Mouse (Mus musculus): Measurements from ENCODE around the gene Zfp991. TPM values are rescaled to one million over a fixed set of nuclear protein-coding genes. Genes with fewer than 3 reads are reported as not detected.
"Not testable (repeated sequence)": the region's sequence is repeated elsewhere in the genome, so short reads cannot be mapped to it uniquely, and the experiment has no call there.

Gene Zfp991
- polyA plus RNA-seq, 1 experiment from 2014 or later, result 8.8 TPM

DNA sequence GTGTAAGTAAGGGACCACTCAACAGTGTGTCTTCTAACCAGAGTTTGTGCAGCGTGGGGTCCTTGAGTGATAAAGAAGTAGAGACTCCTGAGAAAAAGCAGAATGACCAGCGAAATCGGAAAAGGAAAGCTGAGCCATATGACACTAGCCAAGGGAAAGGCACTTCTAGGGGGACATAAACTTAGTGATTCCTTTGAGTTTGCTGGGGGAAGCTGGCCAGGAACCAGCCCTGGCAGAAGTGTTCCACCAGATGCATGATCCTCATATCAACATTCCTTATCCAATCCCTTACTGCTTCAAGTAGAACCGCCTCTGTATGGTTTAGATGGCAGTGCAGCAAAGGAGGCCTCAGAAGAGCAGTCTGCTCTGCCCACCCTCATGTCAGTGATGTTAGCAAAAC lies 6.5 kb upstream of the Zfp991 start:
- not testable (repeated sequence) for H3K36me3 ChIP-seq (replicated peaks; ENCODE audit: control insufficient read depth, insufficient read depth); H3K27me3 ChIP-seq (ENCODE audit: control insufficient read depth, insufficient read depth, low read length); H3K4me1 ChIP-seq (replicated peaks; ENCODE audit: control insufficient read depth, insufficient read depth, low read length); ATAC-seq (ENCODE audit: low FRiP score); H3K27ac ChIP-seq; DNase-seq (ENCODE audit: low spot score)
- 21% methylated on average over 4 of the region's 4 CpGs for WGBS
- H3K4me3 ChIP-seq (replicated peaks; ENCODE audit: low read length), result peak overlapping the region; percentile 54
- peak overlapping the region; percentile 82 for H3K9ac ChIP-seq
- peaks cover 39% of the 10 kb centered on the region for H3K9me3 ChIP-seq (ENCODE audit: control insufficient read depth, low read length)
- peak overlapping the region; percentile 78 for H3K4me2 ChIP-seq (replicated peaks)

DNA sequence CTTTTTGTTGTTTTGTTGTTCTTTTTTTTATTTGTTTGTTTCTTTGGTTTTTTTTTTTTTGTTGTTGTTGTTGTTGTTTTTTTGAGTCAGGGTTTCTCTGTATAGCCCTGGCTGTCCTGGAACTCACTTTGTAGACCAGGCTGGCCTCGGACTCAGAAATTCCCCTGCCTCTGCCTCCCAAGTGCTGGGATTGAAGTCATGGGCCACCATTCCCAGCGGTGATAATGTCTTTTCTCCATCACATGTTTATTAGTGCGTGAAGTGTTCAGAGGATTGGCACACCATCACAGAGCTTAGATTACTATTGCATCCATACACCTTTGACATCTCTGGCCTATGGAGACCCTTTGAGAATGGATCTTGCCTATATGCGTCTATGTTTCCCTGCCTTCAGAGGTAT lies 6.0 kb upstream of the Zfp991 start:
- not testable (repeated sequence) for H3K4me3 ChIP-seq (replicated peaks; ENCODE audit: low read length); H3K27ac ChIP-seq; H3K36me3 ChIP-seq (replicated peaks; ENCODE audit: control insufficient read depth, insufficient read depth); H3K9ac ChIP-seq; H3K4me2 ChIP-seq (replicated peaks); ATAC-seq (ENCODE audit: low FRiP score); DNase-seq (ENCODE audit: low spot score); H3K27me3 ChIP-seq (ENCODE audit: control insufficient read depth, insufficient read depth, low read length); H3K4me1 ChIP-seq (replicated peaks; ENCODE audit: control insufficient read depth, insufficient read depth, low read length)
- WGBS, result 93% methylated on average over 4 of the region's 4 CpGs
- peaks cover 39% of the 10 kb centered on the region for H3K9me3 ChIP-seq (ENCODE audit: control insufficient read depth, low read length)

GRCm38 (mm10) chr4:147126435-147126834 lies 5.4 kb upstream of the Zfp991 start:
- H3K9ac ChIP-seq; H3K4me3 ChIP-seq (replicated peaks; ENCODE audit: low read length); ATAC-seq (ENCODE audit: low FRiP score); H3K4me1 ChIP-seq (replicated peaks; ENCODE audit: control insufficient read depth, insufficient read depth, low read length); H3K27me3 ChIP-seq (ENCODE audit: control insufficient read depth, insufficient read depth, low read length); H3K36me3 ChIP-seq (replicated peaks; ENCODE audit: control insufficient read depth, insufficient read depth); H3K27ac ChIP-seq; H3K4me2 ChIP-seq (replicated peaks); DNase-seq (ENCODE audit: low spot score): not testable (repeated sequence)
- 74% methylated on average over 2 of the region's 2 CpGs for WGBS
- peaks cover 39% of the 10 kb centered on the region for H3K9me3 ChIP-seq (ENCODE audit: control insufficient read depth, low read length)

- H3K4me1 ChIP-seq (replicated peaks; ENCODE audit: control insufficient read depth, insufficient read depth, low read length); H3K36me3 ChIP-seq (replicated peaks; ENCODE audit: control insufficient read depth, insufficient read depth); H3K27ac ChIP-seq; H3K9ac ChIP-seq; ATAC-seq (ENCODE audit: low FRiP score); DNase-seq (ENCODE audit: low spot score); H3K4me2 ChIP-seq (replicated peaks); H3K27me3 ChIP-seq (ENCODE audit: control insufficient read depth, insufficient read depth, low read length); H3K4me3 ChIP-seq (replicated peaks; ENCODE audit: low read length): not testable (repeated sequence)
- H3K9me3 ChIP-seq (ENCODE audit: control insufficient read depth, low read length), result peaks cover 36% of the 10 kb centered on the region
- 82% methylated on average over 2 of the region's 2 CpGs for WGBS
Measured at GRCm38 (mm10) chr4:147127137-147127536, 4.7 kb upstream of the Zfp991 start.

GRCm38 (mm10) chr4:147128152-147128551 lies 3.7 kb upstream of the Zfp991 start:
- H3K36me3 ChIP-seq (replicated peaks; ENCODE audit: control insufficient read depth, insufficient read depth); H3K4me2 ChIP-seq (replicated peaks); ATAC-seq (ENCODE audit: low FRiP score); DNase-seq (ENCODE audit: low spot score); H3K27ac ChIP-seq; H3K4me3 ChIP-seq (replicated peaks; ENCODE audit: low read length); H3K27me3 ChIP-seq (ENCODE audit: control insufficient read depth, insufficient read depth, low read length); H3K4me1 ChIP-seq (replicated peaks; ENCODE audit: control insufficient read depth, insufficient read depth, low read length); H3K9ac ChIP-seq: not testable (repeated sequence)
- H3K9me3 ChIP-seq (ENCODE audit: control insufficient read depth, low read length), result peaks cover 26% of the 10 kb centered on the region

- H3K4me2 ChIP-seq (replicated peaks); H3K9ac ChIP-seq; ATAC-seq (ENCODE audit: low FRiP score); H3K27me3 ChIP-seq (ENCODE audit: control insufficient read depth, insufficient read depth, low read length); DNase-seq (ENCODE audit: low spot score); H3K27ac ChIP-seq; H3K9me3 ChIP-seq (ENCODE audit: control insufficient read depth, low read length); H3K4me3 ChIP-seq (replicated peaks; ENCODE audit: low read length); H3K4me1 ChIP-seq (replicated peaks; ENCODE audit: control insufficient read depth, insufficient read depth, low read length); H3K36me3 ChIP-seq (replicated peaks; ENCODE audit: control insufficient read depth, insufficient read depth): not testable (repeated sequence)
- 56% methylated on average over 2 of the region's 2 CpGs for WGBS
Measured at GRCm38 (mm10) chr4:147133596-147133995, 1.8 kb downstream of the Zfp991 start.

GRCm38 (mm10) chr4:147141757-147142156 lies 9.9 kb downstream of the Zfp991 start:
- H3K27me3 ChIP-seq (ENCODE audit: control insufficient read depth, insufficient read depth, low read length); H3K36me3 ChIP-seq (replicated peaks; ENCODE audit: control insufficient read depth, insufficient read depth); H3K9me3 ChIP-seq (ENCODE audit: control insufficient read depth, low read length); H3K4me3 ChIP-seq (replicated peaks; ENCODE audit: low read length); H3K9ac ChIP-seq; H3K4me1 ChIP-seq (replicated peaks; ENCODE audit: control insufficient read depth, insufficient read depth, low read length); H3K27ac ChIP-seq; H3K4me2 ChIP-seq (replicated peaks); DNase-seq (ENCODE audit: low spot score): not testable (repeated sequence)
- ATAC-seq (ENCODE audit: low FRiP score), result peak; percentile 68; the same call in 1 of the 2 replicates
- 78% methylated on average over 4 of the region's 4 CpGs for WGBS

DNA sequence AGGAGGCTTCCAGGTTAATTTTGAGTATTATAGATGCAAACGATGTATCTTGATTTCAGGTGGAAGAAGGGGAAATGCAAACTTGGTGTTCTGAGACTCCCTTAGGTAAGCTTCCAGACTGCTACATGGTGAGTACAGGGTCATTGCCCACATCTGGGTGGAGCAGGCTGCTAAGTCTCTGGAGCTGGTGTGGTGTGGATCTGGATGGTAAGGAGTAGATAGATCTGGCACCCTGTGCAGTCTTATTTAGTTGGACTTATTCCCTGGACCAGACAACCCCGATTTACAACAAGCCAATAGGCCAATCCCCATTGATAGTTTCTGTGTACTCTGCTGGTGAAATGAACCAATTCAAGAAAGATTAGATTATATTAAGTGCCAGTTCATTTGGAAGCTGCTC lies 33.4 kb downstream of the Zfp991 start:
- not testable (repeated sequence) for H3K9ac ChIP-seq; H3K4me3 ChIP-seq (replicated peaks; ENCODE audit: low read length); H3K36me3 ChIP-seq (replicated peaks; ENCODE audit: control insufficient read depth, insufficient read depth); H3K4me1 ChIP-seq (replicated peaks; ENCODE audit: control insufficient read depth, insufficient read depth, low read length); H3K9me3 ChIP-seq (ENCODE audit: control insufficient read depth, low read length); H3K4me2 ChIP-seq (replicated peaks); H3K27ac ChIP-seq; H3K27me3 ChIP-seq (ENCODE audit: control insufficient read depth, insufficient read depth, low read length); DNase-seq (ENCODE audit: low spot score); ATAC-seq (ENCODE audit: low FRiP score)
- WGBS, result 90% methylated on average over 2 of the region's 2 CpGs

DNA sequence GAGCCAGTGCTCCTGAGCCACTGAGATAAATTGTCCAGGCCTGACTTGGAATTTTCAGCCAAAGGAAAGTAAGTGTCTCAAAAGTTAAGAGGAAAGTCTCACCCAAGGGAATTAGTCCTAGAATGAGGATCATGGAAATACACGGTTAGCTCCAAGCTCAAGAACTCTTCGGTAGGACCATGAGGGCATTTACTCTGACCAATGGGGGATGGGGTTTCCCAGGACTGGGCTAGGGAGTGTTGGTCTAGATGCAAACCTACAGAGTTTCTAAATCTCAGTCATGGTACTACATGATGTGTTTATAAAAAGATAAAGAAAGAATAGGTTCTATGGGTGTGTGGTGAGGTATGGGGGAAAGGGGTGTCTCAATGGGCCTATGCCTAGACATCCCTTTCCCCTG lies 38.7 kb downstream of the Zfp991 start:
- not testable (repeated sequence) for H3K9ac ChIP-seq; H3K27ac ChIP-seq; DNase-seq (ENCODE audit: low spot score); H3K4me1 ChIP-seq (replicated peaks; ENCODE audit: control insufficient read depth, insufficient read depth, low read length); H3K4me2 ChIP-seq (replicated peaks); H3K36me3 ChIP-seq (replicated peaks; ENCODE audit: control insufficient read depth, insufficient read depth); H3K9me3 ChIP-seq (ENCODE audit: control insufficient read depth, low read length); H3K4me3 ChIP-seq (replicated peaks; ENCODE audit: low read length); H3K27me3 ChIP-seq (ENCODE audit: control insufficient read depth, insufficient read depth, low read length)
- 0 out of 2 replicates have a peak, but pooled peaks have one; percentile 47 for ATAC-seq (ENCODE audit: low FRiP score)
- WGBS, result 100% methylated on average over 2 of the region's 2 CpGs

DNA sequence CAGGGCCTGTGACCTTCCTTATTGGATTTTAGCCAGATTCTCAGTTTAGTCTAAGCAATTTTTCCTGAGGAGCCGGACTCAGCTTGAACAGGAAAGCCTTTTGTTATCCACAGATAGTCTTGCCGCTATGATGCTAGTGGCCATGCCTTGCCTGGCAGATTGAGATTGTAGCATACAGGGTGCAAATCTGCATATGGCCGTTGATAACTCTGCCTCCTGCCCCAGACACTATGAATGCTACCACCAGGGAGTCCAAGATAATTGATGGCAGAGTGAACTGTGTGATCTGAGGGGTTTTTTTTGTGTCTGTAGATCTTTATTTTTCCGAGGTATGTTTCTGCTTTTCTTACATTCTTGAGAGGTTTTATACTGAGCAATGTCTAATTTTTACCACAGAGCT lies 39.7 kb downstream of the Zfp991 start:
- not testable (repeated sequence) for H3K36me3 ChIP-seq (replicated peaks; ENCODE audit: control insufficient read depth, insufficient read depth); H3K9ac ChIP-seq; DNase-seq (ENCODE audit: low spot score); H3K9me3 ChIP-seq (ENCODE audit: control insufficient read depth, low read length); H3K27me3 ChIP-seq (ENCODE audit: control insufficient read depth, insufficient read depth, low read length); ATAC-seq (ENCODE audit: low FRiP score); H3K27ac ChIP-seq; H3K4me1 ChIP-seq (replicated peaks; ENCODE audit: control insufficient read depth, insufficient read depth, low read length); H3K4me3 ChIP-seq (replicated peaks; ENCODE audit: low read length); H3K4me2 ChIP-seq (replicated peaks)
- no CpG with 5 or more reads among the region's 4 CpGs for WGBS
